Mouse (Mus musculus) thymus, postnatal 10 days (tissue): ENCODE results near the gene Ddx46.
"Not testable (repeated sequence)": the region's sequence is repeated elsewhere in the genome, so short reads cannot be mapped to it uniquely, and the experiment has no call there.

Experiments
- DNase-seq, 2 experiments: peaks; one replicate each; pipeline ENCODE4 v3.0.0; 2021; ENCODE audit warnings: low spot score in 2 of 2

Gene Ddx46

GRCm38 (mm10) chr13:55634639-55635127 lies at the start of gene Ddx46:
Gene Ddx46 (plus strand): TSS chr13:55635027.
- peak; percentile 72 to 94 for DNase-seq

GRCm38 (mm10) chr13:55591961-55592490 lies 42.8 kb upstream of the Ddx46 start:
- DNase-seq = peak in 1 of 2 experiments; percentile 3

GRCm38 (mm10) chr13:55592512-55593253 lies 42.1 kb upstream of the Ddx46 start:
- DNase-seq = peak; percentile 97

DNA sequence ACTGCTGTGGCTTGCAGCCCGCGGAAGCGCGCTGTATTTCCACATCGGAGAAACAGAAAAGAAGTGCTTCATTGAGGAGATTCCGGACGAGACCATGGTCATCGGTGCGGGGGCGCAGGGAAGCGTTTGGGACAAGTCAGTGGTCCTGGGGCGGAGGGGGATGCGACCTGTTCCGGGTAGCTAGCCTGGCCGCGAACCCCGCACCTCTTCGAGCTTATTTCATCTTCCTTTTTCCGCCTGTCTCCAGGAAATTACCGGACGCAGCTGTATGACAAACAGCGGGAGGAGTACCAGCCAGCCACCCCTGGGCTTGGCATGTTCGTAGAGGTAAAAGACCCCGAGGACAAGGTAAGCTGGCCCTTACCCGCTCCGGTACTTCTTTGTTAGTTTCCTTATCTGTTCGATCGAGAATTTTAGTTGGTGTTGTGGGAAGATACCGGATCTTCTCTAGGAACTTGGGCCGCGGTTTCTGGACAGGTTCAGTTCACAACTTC lies 41.5 kb upstream of the Ddx46 start:
- DNase-seq = no peak

GRCm38 (mm10) chr13:55595375-55595774 lies 39.5 kb upstream of the Ddx46 start:
- peak in 1 of 2 experiments; percentile 3 for DNase-seq

DNA sequence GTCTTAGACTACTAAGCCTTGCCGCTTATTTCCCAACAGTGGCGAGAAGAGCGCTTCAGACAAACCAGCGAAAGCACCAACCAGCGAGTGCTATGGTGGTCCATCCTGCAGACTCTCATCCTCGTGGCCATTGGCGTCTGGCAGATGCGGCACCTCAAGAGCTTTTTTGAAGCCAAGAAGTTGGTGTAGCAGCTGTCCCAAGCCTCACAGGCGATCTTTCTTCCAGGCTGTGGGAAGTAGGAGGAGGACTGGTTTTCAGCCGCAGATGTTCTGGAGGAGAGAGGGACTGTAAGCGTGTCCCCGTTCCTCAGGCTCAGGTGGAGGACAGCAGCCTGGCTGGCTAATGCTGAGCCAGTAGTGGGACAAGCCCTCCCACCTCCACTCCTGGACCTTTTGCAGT lies 38.0 kb upstream of the Ddx46 start:
- peak in 1 of 2 experiments; percentile 2 for DNase-seq

DNA sequence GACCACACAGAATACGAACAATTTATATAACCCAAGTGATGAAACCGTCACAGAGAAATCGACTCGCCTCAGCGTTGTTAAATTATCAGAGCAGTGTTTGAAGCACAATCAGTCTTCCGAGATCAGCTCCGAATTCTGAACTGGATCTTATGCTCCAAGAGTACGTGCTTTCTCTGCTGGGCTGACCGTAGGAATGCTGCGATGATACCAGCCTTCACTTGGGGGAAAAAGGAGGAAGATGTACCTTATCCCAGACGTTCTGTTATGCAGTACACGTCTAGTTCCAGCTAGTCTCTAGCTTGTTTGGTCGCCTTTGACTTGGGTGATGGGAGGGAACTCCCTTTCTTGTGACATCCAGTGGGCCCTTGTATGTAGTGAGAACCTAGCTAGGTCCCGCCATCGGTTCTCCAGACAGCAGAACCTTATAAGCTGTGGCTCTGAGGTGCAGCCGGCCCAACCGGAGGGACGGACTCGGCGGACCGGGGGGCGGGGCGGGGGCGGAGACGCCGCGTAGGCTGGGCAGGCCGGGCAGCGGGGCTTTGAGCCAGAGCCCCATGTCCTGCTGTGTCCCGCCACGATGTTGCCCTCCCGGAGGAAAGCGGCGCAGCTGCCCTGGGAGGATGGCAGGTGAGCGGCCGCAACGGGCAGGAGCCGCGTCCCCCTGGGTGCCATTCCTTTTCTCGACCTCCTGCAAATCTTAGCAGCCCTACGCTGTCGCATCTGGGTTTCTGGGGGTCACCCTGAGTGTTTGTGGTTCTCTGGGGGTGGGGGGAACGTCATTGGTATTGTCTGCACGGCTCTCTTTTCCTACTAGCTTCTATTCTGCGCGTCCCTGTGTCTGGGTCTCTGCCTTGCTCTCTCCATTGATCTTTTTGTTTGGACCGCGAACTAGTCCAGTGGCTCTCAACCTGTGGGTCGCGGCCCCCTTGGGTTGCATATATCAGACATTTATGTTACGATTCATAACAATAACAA lies 35.0 kb upstream of the Ddx46 start, which contains the start of gene B4galt7:
Gene B4galt7 (plus strand): TSS at position 331 of the 975 bp plus-strand sequence.
- DNase-seq = peak; percentile 55 to 69

- DNase-seq = peak in 1 of 2 experiments; percentile 35
Measured at GRCm38 (mm10) chr13:55600657-55601056, 34.2 kb upstream of the Ddx46 start.

GRCm38 (mm10) chr13:55601611-55602010 lies 33.2 kb upstream of the Ddx46 start:
- peak; percentile 68 to 90 for DNase-seq

GRCm38 (mm10) chr13:55604606-55605005 lies 30.2 kb upstream of the Ddx46 start:
- DNase-seq = no peak

DNA sequence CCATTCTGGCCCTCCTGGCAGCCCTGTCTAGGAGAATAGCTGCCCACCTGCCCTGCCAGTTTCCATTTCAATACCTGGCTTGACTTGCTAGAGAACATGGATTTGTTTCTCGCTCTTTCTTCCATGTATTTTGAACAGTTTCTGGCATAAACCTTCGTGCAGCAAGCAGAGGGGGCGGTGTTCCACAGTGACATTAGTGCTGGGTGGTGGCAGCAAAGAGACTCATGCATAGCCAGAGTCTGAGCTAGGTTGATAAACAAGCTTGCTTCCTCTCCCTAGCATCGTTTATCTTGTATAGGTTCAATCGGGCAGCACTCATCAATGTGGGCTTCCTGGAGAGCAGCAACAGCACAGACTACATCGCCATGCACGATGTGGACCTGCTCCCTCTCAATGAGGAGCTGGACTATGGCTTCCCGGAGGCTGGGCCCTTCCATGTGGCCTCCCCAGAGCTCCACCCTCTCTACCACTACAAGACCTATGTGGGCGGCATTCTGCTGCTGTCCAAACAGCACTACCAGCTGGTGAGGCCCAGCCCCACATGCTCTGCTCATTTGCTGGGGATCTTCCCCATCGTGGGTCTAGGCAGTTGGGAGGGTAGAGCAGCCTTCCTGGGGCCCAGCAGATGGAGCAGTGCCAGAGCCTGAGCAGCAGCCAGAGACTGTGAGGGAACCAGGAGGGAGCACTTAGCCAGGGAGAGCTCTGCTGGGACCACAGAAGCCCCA lies 27.8 kb upstream of the Ddx46 start:
- DNase-seq = no peak

- no peak for DNase-seq
Measured at GRCm38 (mm10) chr13:55607624-55608006, 27.2 kb upstream of the Ddx46 start.

DNA sequence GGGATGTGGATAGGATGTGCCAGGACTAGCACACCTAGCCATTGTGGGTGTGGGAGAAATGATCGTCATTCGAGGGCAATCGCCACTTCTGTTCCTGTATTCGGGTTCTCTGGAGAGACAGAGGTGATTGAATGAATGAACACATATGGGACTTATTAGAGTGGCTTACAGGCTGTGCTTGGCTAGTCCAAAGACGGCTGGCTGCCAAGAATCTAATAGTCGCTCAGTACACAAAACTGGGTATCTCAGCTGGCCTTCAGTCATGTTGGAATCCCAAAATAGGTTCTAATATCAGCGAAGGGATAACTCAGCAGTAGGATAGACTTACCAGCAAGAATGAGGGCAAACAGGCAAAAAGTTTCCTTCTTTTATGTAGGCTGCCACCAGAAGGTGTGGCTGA lies 22.8 kb upstream of the Ddx46 start:
- no peak for DNase-seq

DNA sequence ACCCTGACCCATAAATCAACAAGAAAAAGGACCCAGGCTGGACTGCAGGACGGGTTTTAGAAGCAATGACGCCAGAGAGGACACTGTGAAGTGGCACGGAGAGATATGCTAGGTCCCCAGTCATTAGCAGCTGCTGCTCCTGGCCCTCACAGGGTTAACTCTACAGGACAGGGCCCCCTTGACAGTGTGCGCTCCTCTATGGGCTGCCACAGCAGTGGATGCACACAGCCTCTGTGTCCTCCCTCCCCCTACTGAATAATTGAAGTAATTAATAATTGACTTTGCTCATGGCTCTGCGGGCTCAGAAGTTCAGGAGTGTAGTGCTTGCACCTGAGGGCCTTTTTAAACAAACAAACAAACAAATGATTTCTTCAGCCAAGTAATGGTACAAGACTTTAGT lies 21.4 kb upstream of the Ddx46 start:
- no peak for DNase-seq

DNA sequence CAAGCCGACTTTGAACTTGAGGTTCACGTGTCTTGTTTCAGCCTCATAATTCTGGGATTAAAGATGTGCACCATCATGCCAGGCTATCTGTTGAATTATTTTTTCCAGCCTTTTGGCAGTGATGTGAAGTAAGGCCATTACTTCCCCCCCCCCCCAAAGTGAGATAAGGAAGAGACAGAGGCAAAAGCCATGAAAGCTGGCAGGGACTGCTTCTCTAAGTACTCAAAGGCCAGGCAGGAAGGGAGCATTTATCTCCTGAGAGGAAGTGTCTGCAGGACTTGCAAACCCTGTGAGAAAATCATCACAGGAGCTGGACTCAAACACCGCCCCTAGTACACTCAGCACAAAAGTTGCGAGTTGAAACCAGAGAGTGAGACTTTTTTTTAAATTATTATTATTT lies 15.5 kb upstream of the Ddx46 start:
- no peak for DNase-seq

- no peak for DNase-seq
Measured at GRCm38 (mm10) chr13:55620275-55620674, 14.6 kb upstream of the Ddx46 start.

GRCm38 (mm10) chr13:55622156-55622648 lies 12.6 kb upstream of the Ddx46 start:
- DNase-seq = not testable (repeated sequence)

GRCm38 (mm10) chr13:55622649-55623541 lies 11.9 kb upstream of the Ddx46 start, which contains the start of gene Caml:
Gene Caml (plus strand): TSS chr13:55623005.
- peak; percentile 75 to 77 for DNase-seq

- DNase-seq = no peak
Measured at GRCm38 (mm10) chr13:55635146-55635571, 332 bp downstream of the Ddx46 start.
